Mouse (Mus musculus): ENCODE measurements around the gene Col26a1.
A peak's percentile ranks its signal among the peaks of the same experiment; 100 is the strongest.

Gene Col26a1

DNA sequence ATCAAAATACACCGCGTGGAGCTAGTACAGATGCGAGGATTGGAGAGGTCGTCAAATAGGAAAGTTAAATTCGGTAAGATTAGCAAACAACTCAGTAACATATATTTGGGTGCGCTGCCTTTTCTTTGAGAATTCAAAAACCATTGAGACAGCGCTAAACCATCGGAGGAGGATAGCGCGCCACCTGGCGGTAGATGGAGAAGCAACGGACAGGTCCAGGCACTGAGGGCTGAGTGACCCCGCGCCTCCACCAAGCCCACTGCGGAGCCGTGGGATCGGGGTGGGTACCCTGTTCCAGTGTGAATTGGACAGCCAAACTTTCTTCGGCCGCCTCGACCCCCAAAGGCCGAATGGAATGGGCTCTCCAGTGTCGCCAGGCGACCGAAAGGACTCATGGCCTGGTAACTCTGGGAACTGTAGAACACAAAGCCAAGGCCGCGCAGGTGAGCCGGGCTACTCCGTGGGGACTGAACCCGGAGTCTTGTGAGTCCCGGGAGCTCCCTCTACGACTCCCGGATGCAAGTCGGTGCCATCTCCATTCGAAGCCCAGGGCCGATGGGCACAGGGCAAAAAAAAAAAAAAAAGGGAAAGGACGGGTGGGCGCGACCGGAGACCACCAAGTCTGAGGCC, 1.5 kb downstream of the Col26a1 start:
- peak; percentile 64 for DNase-seq (ENCODE audit: low spot score)

DNA sequence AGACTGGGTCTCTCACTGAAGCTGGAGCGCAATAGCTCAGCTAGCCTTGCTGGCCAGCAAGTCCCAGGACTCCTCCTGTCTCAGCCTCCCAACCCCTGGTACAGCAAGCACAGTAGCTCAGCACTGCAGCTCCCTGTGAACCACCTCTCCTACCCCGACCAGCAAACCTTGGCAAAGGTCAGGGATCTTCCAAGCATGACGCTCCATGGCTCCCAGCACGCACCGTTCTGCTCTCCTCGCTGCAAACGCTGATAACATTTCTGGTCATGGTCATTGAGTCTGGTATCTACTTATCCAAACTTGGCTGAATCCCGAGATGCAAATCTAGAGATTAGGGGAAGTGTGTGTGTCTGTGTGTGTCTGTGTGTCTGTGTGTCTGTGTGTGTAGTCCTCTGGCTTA, 2.9 kb downstream of the Col26a1 start:
- no peak for DNase-seq (ENCODE audit: low spot score)

DNA sequence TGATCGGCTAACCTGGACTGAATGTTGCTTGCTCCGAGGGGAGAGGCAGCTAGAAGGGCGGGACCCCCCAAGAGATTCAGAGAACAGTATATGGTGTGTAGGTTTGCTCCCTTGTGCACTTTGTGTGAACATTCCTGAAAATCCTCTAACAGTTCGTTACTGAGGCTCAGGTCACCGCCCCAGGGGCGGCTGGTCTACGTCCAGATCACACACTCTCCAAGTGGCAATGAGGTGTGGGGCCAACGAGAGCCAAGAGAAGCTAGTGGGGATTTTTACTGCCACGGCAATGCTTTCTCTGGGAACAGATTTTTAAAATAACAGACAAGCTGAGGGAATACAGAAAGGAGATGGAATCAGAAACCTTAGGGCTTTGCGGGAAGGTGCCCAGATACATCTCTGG, 8.7 kb downstream of the Col26a1 start:
- DNase-seq (ENCODE audit: low spot score): no peak

DNA sequence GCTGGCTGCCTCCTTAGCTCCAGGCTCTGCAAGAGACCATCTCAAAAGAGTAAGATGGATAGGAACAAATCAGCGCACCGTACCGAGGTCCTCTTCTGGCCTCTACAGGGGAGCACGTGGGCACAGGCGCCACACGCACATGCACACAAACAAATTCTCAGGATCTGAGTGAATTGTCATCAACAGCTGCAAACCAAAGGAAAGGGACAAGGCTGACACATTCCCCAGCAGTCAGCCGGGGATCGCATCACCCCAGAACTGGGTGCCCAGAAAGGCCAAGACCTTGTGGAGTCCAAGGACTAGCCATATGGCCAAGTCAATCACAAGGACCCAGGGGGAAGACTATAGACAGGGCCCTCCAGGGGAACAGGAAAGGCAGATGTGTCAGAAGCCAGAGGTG, 10.6 kb downstream of the Col26a1 start:
- no peak for DNase-seq (ENCODE audit: low spot score)

DNA sequence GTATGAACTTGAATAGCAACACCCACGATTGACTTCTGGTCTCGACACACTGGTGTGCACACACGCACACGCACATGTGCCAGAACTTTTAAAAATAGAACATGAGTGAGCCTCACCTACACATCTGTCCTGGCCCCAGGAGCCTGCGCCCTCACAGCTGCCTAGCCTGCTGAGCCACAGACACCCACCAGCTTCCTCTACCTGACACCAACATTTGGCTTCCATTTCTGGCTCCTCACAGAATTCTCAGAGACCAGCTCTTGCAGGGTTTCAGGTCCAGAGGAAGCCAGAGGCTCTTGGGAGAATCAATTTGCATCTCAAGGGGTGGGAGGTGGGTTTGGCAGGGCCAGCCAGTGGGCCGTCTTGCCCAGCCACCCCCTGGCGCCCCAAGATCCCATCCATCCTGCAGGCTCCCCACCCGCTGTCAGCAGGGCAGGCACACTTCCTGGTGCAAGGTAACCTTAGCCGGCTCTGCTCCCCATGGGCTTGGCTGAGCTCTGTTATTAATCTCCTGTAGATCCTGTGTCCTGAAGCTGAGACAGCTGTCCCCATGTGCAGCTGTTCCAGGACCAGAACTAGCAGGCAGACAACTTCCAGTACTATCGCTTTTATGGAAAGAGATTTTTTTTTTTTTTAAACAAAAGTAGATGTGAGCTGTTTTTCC, 13.4 kb downstream of the Col26a1 start:
- no peak for DNase-seq (ENCODE audit: low spot score)

DNA sequence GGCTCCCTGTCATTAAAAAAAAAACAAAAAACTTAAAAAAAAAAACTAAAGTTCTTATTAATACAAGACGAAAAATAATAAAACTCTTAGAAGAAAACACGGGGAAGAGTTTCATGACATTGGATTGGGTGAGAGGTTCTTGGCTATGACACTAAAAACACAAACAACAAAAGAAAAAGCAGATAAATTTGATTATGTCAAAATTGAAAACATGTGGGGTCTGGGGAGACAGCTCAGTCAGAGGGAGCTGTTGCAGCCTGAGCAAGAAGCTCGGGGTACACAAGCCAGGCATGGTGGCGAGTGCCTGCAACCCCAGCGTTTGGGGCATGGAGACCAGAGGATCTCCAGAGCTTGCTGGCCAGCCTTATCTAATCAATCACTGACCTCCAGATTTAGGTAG, 15.3 kb downstream of the Col26a1 start:
- DNase-seq (ENCODE audit: low spot score): no peak

DNA sequence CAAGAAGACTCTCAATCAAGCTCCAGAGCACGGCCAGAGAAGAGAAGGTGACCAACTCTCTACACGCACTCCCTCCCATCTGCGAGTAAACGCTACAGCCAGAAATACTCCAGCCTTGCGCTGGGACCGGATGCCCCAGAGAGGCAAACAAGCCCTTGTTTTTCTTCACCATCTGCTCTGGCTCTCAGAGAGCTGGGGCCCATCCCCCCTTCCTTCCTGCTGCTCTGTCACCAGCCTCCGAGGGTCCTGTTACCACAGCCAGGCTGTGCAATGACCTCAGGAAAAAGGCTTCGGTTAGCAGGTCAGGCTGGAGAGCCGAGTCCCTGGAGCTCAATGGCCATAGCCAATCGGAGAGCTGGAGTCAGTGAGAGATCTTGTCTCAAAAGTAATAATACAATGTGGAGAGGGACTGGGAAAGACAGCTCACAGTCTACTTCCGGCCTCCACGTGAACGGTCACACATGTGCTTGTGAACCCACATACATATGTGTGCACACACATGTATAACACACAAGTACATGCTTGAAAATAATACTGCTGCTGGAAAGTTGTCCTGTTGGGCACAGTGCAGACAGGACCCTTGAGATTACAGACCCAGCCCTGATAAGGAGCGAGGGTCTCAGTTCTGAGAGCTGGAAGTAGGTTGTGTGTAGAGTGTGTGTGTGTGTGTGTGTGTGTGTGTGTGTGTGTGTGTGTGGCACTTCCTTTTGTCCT, 18.9 kb downstream of the Col26a1 start:
- peak; percentile 55 for DNase-seq (ENCODE audit: low spot score)

DNA sequence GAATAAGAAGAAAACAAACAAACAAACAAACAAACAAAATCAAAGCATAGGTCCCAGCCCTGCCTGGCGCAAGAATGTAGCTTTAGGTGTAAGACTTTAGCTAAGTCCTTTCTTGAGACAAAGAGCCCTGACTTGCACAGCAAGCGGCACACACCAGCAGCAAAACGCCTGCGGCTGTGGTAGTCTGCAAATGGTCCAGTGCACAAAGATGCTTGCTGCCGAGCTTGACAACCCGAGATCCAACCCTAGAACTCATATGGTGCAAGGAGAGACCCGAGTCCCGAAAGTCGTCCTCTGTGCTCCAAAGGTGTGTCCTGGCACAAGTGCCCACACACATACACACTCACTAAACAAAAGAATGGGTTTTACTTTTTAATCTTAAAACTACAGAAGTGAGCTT, 19.7 kb downstream of the Col26a1 start:
- no peak for DNase-seq (ENCODE audit: low spot score)

DNA sequence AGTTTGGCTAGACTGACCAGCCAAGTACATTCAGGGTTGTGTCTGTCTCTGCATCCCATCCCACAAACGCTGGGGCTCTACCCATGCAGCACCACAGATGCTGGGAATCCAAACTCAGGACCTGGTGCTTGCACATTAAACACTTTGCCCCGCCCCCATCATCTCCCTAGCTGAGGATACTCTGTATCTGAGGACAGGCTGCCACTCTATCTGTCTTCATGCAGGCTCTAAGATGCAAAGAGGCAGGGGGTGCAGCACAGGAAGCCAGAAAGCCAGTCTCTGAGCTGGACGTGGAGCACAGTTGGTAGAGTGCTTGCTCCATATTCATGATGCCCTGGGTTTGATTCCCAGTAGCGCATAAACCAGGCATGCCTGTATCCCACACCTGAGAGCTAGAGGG, 20.2 kb downstream of the Col26a1 start:
- no peak for DNase-seq (ENCODE audit: low spot score)

DNA sequence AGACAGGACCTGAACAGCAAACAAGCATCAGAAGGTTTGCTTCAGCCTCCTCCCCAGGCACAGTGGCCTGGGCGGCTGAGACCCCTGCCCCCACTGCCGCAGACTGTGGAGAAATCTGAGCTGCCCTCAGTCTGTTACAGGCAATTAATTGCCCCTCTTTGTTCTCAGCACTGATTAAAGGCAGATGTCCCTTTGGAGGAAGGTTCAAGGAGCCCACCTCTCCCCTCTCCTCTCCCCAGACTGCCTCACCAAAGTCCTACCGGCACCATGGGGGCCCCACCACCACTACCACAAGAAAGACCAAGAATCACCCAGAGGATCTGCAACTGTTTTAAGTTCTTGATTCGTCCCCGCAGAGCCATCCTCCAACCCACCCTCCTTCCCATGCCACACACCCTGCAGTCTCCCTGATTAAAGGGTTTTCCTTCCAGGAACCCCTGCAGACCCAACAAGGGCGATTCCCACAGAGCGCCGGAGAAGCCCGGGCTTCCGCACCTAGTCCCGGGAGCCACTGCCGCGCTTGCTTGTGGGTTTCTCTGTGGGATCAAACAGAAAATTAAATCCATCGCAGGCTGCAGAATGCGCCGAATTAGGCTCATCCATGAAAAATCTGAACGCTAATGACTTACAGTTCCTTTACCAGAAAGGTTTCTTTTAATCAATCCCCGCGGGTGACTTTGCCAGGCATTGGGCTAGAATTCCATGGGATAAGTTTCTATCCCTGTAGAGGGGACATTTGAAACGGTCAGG, 21.6 kb downstream of the Col26a1 start:
- DNase-seq (ENCODE audit: low spot score): no peak

DNA sequence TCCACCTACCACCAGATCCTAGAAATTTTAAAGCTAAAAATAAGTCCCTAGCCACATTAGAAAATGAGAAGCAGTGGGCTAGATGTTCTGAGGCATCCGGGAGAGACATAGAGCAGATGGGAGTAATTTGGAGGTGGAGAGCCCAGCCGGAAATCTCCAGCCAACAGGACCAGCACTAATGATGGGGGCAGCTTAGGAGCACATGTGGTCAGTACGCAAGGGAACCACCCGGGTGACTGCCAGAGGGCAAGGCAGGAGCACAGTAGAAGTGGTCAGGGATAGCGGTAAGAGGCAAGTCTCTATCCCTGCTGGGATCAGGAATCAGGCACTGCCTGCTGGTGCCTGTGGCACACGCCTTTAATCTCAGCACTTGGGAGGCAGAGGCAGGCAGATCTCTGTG, 32.3 kb downstream of the Col26a1 start:
- DNase-seq (ENCODE audit: low spot score): no peak

DNA sequence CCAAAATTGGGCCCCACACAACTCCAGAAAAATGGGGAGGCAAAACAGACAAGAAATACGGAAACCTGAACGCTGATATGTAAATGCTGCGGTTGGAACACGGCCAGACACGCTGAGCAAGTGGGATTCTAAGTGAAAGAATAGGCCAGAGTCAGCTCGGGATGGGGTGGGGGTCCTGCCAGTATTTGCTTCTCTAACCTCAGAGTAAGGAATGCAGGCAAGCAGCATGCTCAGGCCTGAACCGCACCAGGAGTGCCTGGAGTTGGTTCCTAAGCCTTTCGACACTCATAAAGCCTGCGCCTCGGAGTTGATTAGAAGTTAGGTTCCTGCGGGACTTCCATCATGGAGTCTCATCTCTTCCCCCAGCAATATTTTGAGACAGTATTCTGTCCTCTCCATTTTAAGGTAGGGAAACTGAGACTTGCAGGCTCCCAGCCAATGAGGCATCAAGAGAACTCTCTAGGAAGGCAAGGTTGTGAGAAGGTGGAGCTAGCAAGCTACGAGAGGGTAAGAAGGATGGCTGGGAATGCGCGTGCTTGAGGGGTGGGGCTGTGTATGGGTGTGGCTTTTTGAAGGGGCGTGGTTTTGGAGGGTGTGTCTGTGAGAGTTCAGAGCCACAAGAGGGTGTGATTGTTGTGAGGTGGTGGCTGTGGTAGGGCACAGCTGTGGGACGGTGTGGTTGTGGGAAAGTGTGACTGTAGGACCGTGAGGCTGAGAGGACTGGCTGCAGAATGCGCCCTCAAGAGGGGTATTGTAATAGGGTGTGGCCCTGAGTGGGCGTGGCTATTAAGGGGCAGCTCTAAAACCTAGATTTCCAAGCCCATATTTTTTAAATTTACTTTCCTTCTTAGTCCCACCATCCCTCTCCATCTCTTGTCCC, 36.4 kb downstream of the Col26a1 start:
- DNase-seq (ENCODE audit: low spot score): no peak

DNA sequence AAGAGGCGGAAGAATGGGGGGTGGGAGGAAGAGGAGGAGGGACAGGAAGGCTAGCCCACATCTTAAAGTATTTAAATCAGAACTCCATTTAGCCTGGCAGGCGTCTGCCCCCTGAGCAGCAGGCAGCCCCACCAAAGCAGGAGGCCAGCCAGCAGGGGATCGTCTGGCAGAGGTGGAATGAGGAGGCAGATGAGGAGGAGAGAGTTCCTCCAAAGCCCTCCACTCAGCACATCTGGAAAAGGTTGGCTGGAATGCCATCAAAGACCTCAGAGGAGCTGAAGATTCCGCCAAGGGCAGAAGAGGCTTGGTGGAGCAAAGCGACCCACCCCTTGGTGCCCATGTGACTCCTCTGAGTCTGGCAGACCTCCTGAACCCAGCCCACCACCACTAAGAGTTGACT, 39.1 kb downstream of the Col26a1 start:
- DNase-seq (ENCODE audit: low spot score): no peak

DNA sequence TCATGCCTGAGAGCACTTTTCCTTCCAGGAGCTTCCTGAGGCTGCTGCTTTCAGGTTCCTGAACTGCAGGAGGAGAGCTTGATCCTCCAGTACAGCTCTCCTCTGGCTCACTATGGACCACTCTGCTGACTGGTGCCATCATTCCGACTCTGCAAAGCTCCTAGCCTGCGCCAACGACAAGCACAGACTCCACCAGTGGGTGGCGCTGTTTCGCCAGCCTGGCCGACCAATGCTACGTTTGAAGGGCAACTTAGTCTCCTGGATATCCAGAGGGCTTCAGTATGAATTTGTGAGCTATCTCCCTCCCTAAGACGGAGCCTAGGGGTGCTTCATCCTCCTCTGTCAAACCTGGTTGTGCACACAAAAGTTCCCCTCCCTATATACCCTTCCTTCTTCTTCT, 43.0 kb downstream of the Col26a1 start:
- no peak for DNase-seq (ENCODE audit: low spot score)

DNA sequence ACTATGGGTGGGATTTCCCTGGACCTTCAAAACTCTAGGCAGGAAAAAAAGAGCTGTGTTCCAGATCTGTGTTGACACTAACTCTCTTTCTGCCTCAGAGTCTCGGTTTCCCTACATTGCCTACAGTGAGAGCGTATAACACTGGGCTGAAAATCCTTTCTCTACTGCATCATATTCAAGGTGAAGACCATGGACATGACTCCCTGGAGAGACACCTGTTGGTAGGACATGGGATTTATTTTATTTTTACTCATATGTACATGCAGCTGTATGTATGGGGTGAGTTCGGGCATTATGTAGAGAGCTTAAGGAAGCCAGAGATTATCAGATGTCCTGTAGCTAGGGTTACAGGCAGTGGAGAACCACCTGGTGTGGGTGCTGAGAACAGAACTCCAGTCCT, 50.0 kb downstream of the Col26a1 start:
- DNase-seq (ENCODE audit: low spot score): no peak

DNA sequence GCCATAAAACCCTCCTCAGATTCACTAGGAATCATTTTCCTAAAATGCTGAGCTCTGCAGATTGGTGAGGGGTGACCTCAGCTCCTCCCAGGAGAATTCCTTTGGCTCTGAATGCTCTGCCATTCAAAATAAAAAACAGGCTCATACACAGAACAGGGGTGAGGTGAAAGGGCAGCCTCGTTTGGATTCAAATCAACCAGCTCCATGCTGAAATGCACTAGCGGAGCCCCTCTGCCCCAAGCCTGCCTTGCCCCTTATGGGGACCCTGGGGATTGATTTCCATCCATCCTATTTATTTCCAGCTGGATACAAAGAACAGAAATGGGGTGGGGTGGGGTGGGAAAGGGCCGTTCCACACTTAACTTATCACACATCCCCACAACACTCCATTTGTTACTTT, 52.9 kb downstream of the Col26a1 start:
- DNase-seq (ENCODE audit: low spot score): no peak

DNA sequence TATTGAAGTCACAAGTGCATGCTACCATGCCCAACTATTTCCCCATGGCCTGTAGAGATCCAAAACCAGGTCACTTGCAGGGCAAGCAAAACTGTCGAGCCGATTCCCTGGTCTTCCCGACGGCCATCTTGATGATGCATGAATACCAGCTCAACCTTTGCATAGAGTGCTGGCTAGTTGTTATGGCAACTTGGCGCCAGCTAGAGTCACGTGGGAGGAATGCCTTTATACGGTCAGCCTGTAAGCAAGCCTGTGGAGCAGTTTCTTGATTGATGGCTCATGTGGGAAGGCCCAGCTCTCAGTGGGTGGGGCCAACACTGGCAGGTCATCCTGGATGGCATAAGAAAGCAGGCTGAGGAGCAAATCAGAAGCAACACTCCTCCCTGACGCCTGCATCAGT, 61.0 kb downstream of the Col26a1 start:
- no peak for DNase-seq (ENCODE audit: low spot score)

DNA sequence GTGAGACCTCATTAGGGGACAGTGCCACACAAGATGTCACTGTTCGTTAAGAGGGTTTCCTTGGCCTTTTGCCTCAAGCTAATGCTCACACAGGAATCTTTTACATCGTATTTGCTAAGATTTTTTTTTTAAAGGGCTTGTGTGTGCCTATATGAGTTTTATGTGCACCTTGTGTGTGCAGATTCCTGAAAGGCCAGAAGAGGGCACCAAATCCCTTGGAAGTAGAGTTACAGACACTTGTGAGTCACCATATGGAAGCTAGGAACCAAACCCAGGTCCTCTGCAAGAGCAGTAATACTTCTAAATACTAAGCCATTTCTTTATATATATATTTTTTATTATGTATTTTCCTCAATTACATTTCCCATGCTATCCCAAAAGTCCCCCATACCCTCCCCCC, 62.1 kb downstream of the Col26a1 start:
- no peak for DNase-seq (ENCODE audit: low spot score)

DNA sequence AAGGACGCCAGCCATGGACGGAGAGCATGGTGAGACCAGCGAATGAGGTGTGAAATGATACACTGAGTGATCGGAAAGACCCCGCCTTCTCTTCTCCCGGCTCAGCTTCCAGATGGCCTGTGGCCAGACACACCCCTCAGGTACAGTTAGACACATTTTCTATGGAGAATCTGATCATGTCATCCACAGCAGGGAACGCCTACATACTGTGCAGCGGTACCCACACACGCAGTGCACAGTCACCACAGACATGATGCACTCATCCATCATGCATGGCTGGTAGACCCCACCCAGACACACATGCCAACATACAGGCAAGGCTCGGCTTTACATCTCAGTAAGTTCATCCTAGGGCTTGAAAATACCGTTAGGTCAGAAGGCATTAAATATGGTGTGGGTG, 63.3 kb downstream of the Col26a1 start:
- no peak for DNase-seq (ENCODE audit: low spot score)

DNA sequence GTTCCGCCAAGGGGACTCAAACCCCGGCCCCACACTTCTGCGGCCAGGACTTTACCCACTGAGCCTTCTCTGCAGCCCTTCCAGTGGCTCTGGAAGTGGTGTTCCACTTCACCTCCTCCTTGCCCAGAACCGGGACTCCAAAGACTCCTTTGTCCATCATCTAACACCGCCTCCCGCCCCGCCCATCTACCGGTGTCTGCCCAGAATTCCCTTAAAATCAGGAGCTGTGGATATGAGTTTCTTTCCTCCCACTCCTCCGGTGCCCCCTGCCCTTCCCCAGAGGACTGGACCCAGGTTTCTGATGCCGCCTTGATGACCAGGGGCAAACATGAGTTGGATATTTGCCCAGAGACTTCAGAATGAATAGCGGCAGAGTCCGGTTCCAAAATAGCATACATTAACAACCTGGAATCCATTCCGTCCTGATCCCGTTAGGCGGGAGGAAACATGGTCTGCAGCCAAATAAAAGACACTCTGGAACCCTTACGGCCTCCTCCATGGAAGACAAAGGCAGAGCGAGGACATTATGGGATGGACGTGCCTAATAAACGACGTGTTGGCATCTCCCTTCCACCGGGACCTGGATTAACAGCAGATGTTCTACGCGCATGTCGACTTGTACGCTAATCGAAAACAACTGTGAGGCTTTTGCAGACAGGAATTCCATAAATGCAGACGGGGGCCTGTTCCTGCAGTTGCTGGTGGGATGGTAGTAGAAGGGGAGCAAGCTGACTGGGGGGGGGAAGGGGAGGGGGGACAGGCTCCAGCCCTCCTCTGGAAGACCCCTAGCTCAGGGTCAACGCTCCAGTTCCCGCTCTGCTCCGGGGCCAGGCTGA, 72.3 kb downstream of the Col26a1 start:
- no peak for DNase-seq (ENCODE audit: low spot score)

All from lung, postnatal 25 days (tissue).